Mouse (Mus musculus) adrenal gland, adult (tissue): ENCODE results near the gene Nrap.

ENCODE experiments used
- DNase-seq, 2 experiments: peaks; one replicate each; pipeline ENCODE4 v3.0.0; 2022 to 2023; ENCODE audit warnings: low spot score in 1 of 2; ENCODE audit not compliant: inconsistent age in 2 of 2

The Nrap gene

GRCm38 (mm10) chr19:56396669-56397621, 7.1 kb upstream of the Nrap start, which contains the start of gene Casp7:
Gene Casp7 (plus strand): TSS chr19:56397129.
- peak; percentile 72 to 90 for DNase-seq

GRCm38 (mm10) chr19:56396227-56396626, 6.4 kb upstream of the Nrap start:
- DNase-seq: no peak

- DNase-seq: no peak
These were observed 5.5 kb upstream of the Nrap start for GRCm38 (mm10) chr19:56395183-56395935.

- no peak for DNase-seq
These were observed 3.6 kb upstream of the Nrap start for GRCm38 (mm10) chr19:56393311-56393866.

GRCm38 (mm10) chr19:56391307-56392046, 1.6 kb upstream of the Nrap start:
- no peak for DNase-seq

- no peak for DNase-seq
These were observed 661 bp downstream of the Nrap start for GRCm38 (mm10) chr19:56389176-56389575.

- no peak for DNase-seq
These were observed 2.0 kb downstream of the Nrap start for GRCm38 (mm10) chr19:56387726-56388302.

GRCm38 (mm10) chr19:56386095-56386494, 3.7 kb downstream of the Nrap start:
- DNase-seq: no peak

GRCm38 (mm10) chr19:56385546-56385945, 4.3 kb downstream of the Nrap start:
- DNase-seq: no peak

GRCm38 (mm10) chr19:56381407-56381806, 8.4 kb downstream of the Nrap start:
- no peak for DNase-seq

GRCm38 (mm10) chr19:56380341-56380740, 9.5 kb downstream of the Nrap start:
- DNase-seq: no peak

- DNase-seq: no peak
These were observed 11.2 kb downstream of the Nrap start for GRCm38 (mm10) chr19:56378554-56379172.

GRCm38 (mm10) chr19:56378007-56378406, 11.8 kb downstream of the Nrap start:
- DNase-seq: no peak

- no peak for DNase-seq
These were observed 15.8 kb downstream of the Nrap start for GRCm38 (mm10) chr19:56374011-56374410.

GRCm38 (mm10) chr19:56373246-56373645, 16.6 kb downstream of the Nrap start:
- DNase-seq: no peak

GRCm38 (mm10) chr19:56372226-56372625, 17.6 kb downstream of the Nrap start:
- no peak for DNase-seq

- no peak for DNase-seq
These were observed 19.3 kb downstream of the Nrap start for GRCm38 (mm10) chr19:56370389-56371150.

GRCm38 (mm10) chr19:56368912-56369311, 20.9 kb downstream of the Nrap start:
- no peak for DNase-seq

- DNase-seq: no peak
These were observed 22.1 kb downstream of the Nrap start for GRCm38 (mm10) chr19:56367778-56368177.
